Mouse (Mus musculus) T-cell, adult 66 days (primary cell): ENCODE results near the gene Psmc4. TPM values are rescaled to one million over a fixed set of nuclear protein-coding genes. Genes with fewer than 3 reads are reported as not detected.

ENCODE experiments used
- total RNA-seq, 2 experiments: library from RNA; stranded (reverse); gene quantifications; 3 replicates in 1 of 2; 4 replicates in 1 of 2; pipeline ENCODE4 v1.2.4; 2023

Psmc4 gene
- total RNA-seq = 100 to 1,000 TPM in 1 of 2 experiments, 10 to 100 TPM in 1; 95.2 to 116 TPM

GRCm38 (mm10) chr7:28049476-28050409 lies at the start of gene Psmc4:
Gene Psmc4 (minus strand): TSS chr7:28050101.

GRCm38 (mm10) chr7:28070531-28071298 lies 20.8 kb upstream of the Psmc4 start, which contains the start of gene Fcgbp:
Gene Fcgbp (plus strand): TSS chr7:28071236.

GRCm38 (mm10) chr7:28013549-28014444 lies 36.1 kb downstream of the Psmc4 start, which contains the start of gene Zfp850:
Gene Zfp850 (minus strand): TSS chr7:28014115.

Other genes starting within 250 kb of the Psmc4 start
- gene Zfp626, start 242.9 kb downstream of the Psmc4 start, total RNA-seq = 10 to 100 TPM in 1 of 2 experiments, 1 to 10 TPM in 1; 9.5 to 13.4 TPM
- 1 to 10 TPM; 4.7 to 6.3 TPM for gene Zfp59, start 211.5 kb downstream of the Psmc4 start, total RNA-seq
- gene Zfp607a, start 192.6 kb downstream of the Psmc4 start, total RNA-seq = 10 to 100 TPM; 19.7 to 22.0 TPM
- 10 to 100 TPM; 10.2 to 10.3 TPM for gene Zfp974, start 120.6 kb downstream of the Psmc4 start, total RNA-seq
- 10 to 100 TPM; 12.8 to 16.4 TPM for gene Zfp780b, start 70.9 kb downstream of the Psmc4 start, total RNA-seq
- 10 to 100 TPM in 1 of 2 experiments, 1 to 10 TPM in 1; 9.4 to 15.0 TPM for gene Zfp850, start 36.0 kb downstream of the Psmc4 start, total RNA-seq
- not detected for gene Fcgbp, start 21.1 kb upstream of the Psmc4 start, total RNA-seq
- gene 9530053A07Rik, start 79.4 kb upstream of the Psmc4 start, total RNA-seq = not detected
- gene Fbl, start 119.6 kb upstream of the Psmc4 start, total RNA-seq = 100 to 1,000 TPM; 207 to 223 TPM
- gene Dyrk1b, start 129.4 kb upstream of the Psmc4 start, total RNA-seq = 10 to 100 TPM; 13.8 to 14.1 TPM
- gene Eid2, start 217.8 kb upstream of the Psmc4 start, total RNA-seq = 10 to 100 TPM; 11.0 to 12.4 TPM
- gene Eid2b, start 227.6 kb upstream of the Psmc4 start, total RNA-seq = 1 to 10 TPM; 6.2 to 7.4 TPM
- gene Selenov, start 241.1 kb upstream of the Psmc4 start, total RNA-seq = not detected